Mouse (Mus musculus) embryo, embryonic 10.5 days (tissue): ENCODE results near the gene Casp7.
"Not testable (repeated sequence)": the region's sequence is repeated elsewhere in the genome, so short reads cannot be mapped to it uniquely, and the experiment has no call there.

Source experiments
- DNase-seq: peaks from one replicate; pipeline ENCODE4 v3.0.0-alpha.2; 2015; ENCODE audit warnings: low spot score

Gene Casp7

DNA sequence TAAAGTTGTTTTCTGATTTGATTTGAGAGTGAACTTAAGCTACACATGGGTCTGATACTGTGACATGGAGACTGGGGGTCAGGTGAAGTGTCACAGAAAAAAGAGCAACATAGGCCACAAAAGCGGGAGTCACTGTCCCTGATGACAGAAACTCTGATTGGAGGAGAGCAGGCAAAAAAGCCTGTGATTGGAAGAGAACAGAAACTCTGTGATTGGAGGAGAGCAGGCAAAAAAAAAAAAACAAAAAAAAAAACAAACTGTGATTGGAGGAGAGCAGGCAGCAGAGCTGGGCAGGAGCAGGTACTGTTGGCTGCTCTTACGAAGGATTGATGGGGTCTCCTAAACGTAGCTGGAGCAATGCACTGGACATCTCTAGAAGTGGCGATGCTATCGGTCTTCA is 11.4 kb upstream of the Casp7 start:
- no peak for DNase-seq

DNA sequence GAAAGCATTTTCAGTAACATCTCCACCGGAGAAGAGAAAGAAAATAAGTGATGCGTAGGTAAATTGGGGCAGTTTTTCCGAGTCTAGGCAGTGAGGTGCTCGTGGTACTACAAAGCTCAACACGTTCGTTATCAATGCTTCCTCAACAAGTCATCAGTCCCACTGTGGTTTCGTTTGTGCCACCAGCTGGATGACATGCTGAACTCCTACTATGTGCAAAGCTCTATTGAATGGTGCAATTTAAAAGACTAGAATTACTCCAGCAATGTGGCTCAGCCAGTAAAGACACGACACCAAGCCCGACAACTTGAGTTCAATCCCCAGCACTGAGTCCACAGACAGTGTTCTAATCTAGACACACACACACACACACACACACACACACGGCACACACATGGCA is 10.8 kb upstream of the Casp7 start:
- DNase-seq: no peak

GRCm38 (mm10) chr19:56387726-56388302 is 9.1 kb upstream of the Casp7 start:
- no peak for DNase-seq

- DNase-seq: no peak
Measured at GRCm38 (mm10) chr19:56389176-56389575, 7.8 kb upstream of the Casp7 start.

DNA sequence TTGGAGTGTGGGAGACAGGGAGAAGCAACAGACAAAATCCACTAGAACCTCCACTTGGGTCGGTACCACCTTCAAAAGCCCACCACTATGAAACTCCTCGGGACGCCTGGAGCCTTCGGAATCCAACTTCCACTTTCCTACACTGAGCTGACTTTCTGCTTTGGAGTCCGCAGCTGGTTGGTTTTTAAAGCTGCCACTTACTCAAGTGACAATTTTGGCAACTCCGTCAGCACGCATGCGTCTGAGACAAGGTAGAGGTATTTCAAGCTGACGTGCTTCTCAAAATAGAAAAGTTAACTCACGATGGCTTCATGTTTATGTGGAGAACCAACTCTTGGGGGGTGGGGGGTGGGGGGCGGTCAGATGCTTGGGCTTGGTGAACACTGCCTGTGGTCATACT is 7.0 kb upstream of the Casp7 start, which contains the start of gene Nrap:
TSS of gene Nrap (minus strand) at position 159 of the 400 bp plus-strand sequence.
- DNase-seq: no peak

DNA sequence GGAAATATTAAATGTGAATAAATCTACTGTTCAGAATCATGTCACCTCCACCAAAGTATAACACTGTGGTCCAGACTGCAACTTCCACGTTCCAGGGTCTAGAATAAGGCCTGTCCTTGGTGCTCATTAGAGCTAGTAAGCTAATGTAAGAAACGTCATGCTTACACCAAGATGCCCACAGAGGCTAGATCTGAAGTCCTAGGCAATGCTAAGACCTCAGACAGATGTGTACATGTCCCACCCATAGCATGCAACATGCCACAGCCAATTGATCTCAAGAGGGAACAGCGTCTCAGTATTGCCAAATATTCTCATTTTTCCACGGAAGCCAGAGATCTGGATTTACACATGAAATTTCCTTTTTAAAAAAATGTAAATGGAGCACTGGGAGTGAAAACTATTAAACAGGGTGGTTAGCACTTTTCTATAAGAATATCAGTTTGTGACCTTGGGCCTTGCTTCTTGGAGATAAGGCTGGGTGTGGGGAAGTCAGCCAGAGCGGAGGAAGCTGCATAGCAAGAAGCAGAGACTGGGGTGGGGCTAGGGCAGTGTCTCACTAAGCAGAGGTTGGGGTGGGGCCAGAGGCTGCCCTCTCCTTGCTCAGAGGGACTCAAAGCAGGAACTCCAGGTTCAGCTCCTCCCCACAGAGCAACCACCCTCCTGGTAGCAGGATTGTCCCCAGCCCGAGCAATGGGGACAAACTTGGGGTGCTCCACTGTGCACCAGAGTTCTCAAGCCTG is 5.5 kb upstream of the Casp7 start:
- DNase-seq: no peak

- no peak for DNase-seq
Measured at GRCm38 (mm10) chr19:56393311-56393866, 3.5 kb upstream of the Casp7 start.

DNA sequence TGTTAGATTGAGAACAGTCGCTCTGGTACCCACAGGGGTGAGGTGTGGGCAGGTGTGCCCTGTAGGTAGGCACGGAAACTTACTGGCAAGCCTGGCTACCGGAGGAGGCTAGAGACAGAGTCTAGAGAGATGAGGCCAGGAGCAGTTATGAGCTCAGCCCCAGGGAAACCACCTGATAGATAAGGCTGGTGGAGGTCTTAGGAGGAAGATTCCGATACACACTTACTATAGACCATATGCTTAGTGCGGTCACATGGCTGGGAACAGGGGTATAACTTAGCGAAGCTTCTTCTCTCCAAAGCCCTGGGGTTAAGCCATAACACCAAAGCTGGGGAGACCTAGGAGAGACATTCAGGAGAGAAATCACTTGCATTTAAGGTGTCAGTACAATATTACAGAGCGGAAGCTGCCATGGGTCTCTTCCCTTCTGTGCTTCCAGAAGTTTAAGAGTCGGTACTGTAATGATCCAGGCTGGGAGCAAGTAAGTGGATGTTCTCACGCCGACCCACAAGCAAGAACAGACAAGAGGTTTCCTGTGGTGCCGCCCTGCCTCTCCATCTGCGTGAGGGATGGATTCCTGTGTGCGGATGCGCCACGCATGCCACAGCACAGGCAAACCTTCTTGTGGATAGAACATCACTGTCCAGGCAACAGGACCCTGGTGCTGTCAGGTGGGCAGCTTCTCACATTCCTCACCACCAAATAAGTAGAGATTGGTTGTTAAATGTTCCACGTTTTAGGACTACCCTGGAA is 1.6 kb upstream of the Casp7 start:
- DNase-seq: no peak

GRCm38 (mm10) chr19:56396227-56396626 is 702 bp upstream of the Casp7 start:
- peak; percentile 6 for DNase-seq

- DNase-seq: no peak
Measured at GRCm38 (mm10) chr19:56397663-56398527, 966 bp downstream of the Casp7 start.

GRCm38 (mm10) chr19:56398528-56398795 is 1.5 kb downstream of the Casp7 start:
- no peak for DNase-seq

- DNase-seq: peak; percentile 32
Measured at GRCm38 (mm10) chr19:56400200-56400599, 3.3 kb downstream of the Casp7 start.

GRCm38 (mm10) chr19:56401864-56402263 is 4.9 kb downstream of the Casp7 start:
- no peak for DNase-seq

- DNase-seq: no peak
Measured at GRCm38 (mm10) chr19:56405824-56406223, 8.9 kb downstream of the Casp7 start.

- DNase-seq: no peak
Measured at GRCm38 (mm10) chr19:56406581-56406980, 9.7 kb downstream of the Casp7 start.

GRCm38 (mm10) chr19:56409884-56410283 is 13.0 kb downstream of the Casp7 start:
- not testable (repeated sequence) for DNase-seq

GRCm38 (mm10) chr19:56418404-56418803 is 21.5 kb downstream of the Casp7 start:
- DNase-seq: no peak

DNA sequence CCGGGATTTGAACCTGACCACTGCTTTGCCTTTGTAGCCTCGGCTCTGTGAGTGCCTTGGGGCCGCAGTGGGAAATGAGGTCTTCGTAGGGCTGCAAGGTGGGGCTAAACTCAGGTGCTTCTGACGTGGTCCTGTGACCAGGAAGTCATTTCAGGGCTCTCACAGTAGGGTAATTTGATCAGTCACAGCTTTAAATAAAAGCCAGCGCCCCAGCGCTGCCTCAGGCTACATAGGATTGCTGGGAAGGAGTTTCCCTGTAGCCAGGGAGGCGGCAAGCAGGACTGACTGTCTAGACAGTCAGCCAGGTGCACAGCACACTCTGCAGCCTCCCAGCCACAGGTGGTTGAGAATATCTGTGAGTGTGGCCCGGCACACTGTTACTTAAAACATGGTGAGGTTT is 22.5 kb downstream of the Casp7 start:
- no peak for DNase-seq

GRCm38 (mm10) chr19:56420345-56420744 is 23.4 kb downstream of the Casp7 start:
- no peak for DNase-seq

GRCm38 (mm10) chr19:56422476-56423338 is 25.8 kb downstream of the Casp7 start:
- DNase-seq: peak; percentile 84

DNA sequence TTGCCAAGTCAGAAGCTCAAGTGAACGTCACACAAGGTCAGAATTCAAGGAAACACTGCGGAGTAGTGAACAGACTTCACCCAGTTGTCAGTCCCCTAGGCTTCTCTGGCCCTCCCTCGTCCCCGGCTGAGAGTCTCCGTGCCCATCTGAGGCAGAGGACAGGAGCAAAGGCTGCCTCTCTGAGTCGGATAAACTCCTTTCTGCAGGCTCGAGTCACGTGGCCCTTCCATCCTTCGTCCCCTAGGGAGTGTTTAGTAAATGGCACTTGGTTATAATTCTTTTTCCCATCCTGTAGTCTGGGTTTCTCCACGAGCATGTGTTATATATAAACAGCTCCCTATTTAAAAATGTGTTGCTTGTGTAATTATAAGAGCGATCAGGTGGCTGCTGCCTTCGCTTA is 26.4 kb downstream of the Casp7 start:
- DNase-seq: no peak
